Mouse (Mus musculus) lung, embryonic 15.5 days (tissue): ENCODE data around the gene Dnajc17. TPM values are rescaled to one million over a fixed set of nuclear protein-coding genes. Genes with fewer than 3 reads are reported as not detected.
A peak's percentile ranks its signal among the peaks of the same experiment; 100 is the strongest.

Source experiments
- ATAC-seq: fragments of 200-750 bp; cut with Nextera tagmentation; 2 replicates; pipeline ENCODE4 v1.8.0; 2017; ENCODE audit warnings: moderate number of reproducible peaks, borderline replicate concordance; ENCODE audit not compliant: low FRiP score, low TSS enrichment; ENCODE audit errors: extremely low read depth
- H3K27ac ChIP-seq: fragments of 300-500 bp; sonication (generic); 2 replicates; pipeline ENCODE4 v1.5.1; 2015; ENCODE audit warnings: moderate library complexity, mild to moderate bottlenecking, inconsistent platforms
- H3K27me3 ChIP-seq: fragments of 300-500 bp; sonication (generic); 2 replicates; pipeline ENCODE4 v1.6.1; 2015; ENCODE audit warnings: inconsistent platforms
- H3K36me3 ChIP-seq: fragments of 300-500 bp; sonication (generic); 2 replicates; pipeline ENCODE4 v1.6.1; 2015; ENCODE audit warnings: inconsistent platforms
- H3K4me1 ChIP-seq: fragments of 300-500 bp; sonication (generic); 2 replicates; pipeline ENCODE4 v1.6.1; 2015; ENCODE audit warnings: inconsistent platforms
- H3K4me2 ChIP-seq: fragments of 300-500 bp; sonication (generic); 2 replicates; pipeline ENCODE4 v1.6.1; 2015; ENCODE audit warnings: inconsistent platforms, mild to moderate bottlenecking, moderate library complexity
- H3K4me3 ChIP-seq: fragments of 300-500 bp; sonication (generic); 2 replicates; pipeline ENCODE4 v1.5.1; 2015; ENCODE audit warnings: mild to moderate bottlenecking, inconsistent platforms
- H3K9ac ChIP-seq: fragments of 300-500 bp; sonication (generic); 2 replicates; pipeline ENCODE4 v1.6.1; 2015; ENCODE audit warnings: inconsistent platforms
- H3K9me3 ChIP-seq: fragments of 300-500 bp; sonication (generic); 2 replicates; pipeline ENCODE4 v1.6.1; 2016; ENCODE audit warnings: inconsistent platforms
- WGBS: fragments of 180-500 bp; shearing (Covaris S2); methylation state at CpG from one replicate; pipeline ENCODE4 v1.1.7; 2015; 5-methylcytosine and 5-hydroxymethylcytosine counted together
- polyA plus RNA-seq: library from polyadenylated mRNA; unstranded; fragments of >200 nt; fragmentation: Nextera tagmentation; extraction: Ambion mirVana; gene quantifications from 2 replicates; pipeline ENCODE4 v1.2.1, GENCODE M21; 2015

The Dnajc17 gene
- polyA plus RNA-seq, 1 experiment from 2014 or later: 19.5 TPM

DNA sequence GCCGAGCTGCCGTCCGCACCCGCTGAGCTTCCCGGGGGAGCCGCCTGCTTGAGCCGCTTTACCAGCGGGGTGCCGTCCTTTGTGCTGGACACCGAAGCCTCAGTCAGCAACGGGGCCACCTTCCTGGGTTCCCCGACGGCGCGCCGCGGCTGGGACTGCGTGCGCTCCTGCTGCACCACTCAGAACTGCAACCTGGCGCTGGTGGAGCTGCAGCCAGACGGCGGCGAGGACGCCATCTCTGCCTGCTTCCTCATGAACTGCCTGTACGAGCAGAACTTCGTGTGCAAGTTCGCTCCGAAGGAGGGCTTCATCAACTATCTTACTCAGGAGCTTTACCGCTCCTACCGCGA, 29.3 kb upstream of the Dnajc17 start:
- Histone ChIP-seq H3K36me3 (no peaks in the 10 kb centered on the region), H3K9me3 (no peaks in the 10 kb centered on the region), H3K9ac (peak overlapping the region; percentile 42), H3K4me3 (peak overlapping the region; percentile 51), H3K4me2 (peak overlapping the region; percentile 82), H3K27ac (peak overlapping the region; percentile 71), H3K27me3 (peaks cover 49% of the 10 kb centered on the region), H3K4me1 (peaks cover 11% of the 10 kb centered on the region)
- WGBS: 2% methylated on average over 30 of the region's 31 CpGs
- ATAC-seq: peak; percentile 17; the same call in 1 of the 2 replicates

DNA sequence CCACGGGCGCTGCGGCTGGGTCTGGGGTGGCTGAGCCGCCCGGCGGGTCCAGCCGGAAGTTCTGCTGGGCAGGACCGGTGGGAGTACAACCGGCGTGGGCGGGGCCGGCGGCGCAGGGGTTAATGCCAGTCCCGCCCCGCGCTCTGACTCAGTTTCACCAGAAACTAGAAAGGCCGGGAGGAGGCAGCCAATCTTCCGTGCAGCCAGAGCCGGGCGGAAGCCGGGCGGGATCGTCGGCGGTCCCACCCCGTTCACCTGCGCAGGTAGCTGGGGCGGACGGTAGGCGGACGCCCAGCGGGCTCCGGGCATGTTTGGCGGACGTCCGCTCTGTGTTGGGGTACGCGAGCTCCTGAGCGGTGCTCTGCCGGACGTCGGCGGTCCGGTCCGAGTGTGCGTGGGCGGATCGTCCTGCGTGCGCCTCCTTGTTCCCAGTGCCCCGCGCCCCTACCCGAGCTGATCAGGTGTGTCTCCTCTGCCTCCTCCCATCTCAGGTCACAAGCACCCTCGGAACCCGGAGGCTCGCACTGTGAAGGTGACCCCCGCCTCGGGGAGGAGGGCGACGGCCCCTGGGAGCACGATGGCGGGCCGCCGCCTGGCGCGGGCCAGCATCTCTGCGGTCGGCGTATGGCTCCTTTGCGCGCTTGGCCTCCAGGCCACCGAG, 28.7 kb upstream of the Dnajc17 start, which contains the start of gene Spint1:
Gene Spint1 (plus strand): TSS at position 153 of the 661 bp plus-strand sequence.
- ATAC-seq: peak; percentile 73
- Histone ChIP-seq H3K4me2 (peak within 1 kb of the TSS; percentile 82), H3K27me3 (peaks cover 49% of the 10 kb centered on the region), H3K36me3 (no peaks in the 10 kb centered on the region), H3K4me1 (peaks cover 11% of the 10 kb centered on the region), H3K9me3 (no peaks in the 10 kb centered on the region), H3K9ac (peak within 1 kb of the TSS; percentile 42), H3K4me3 (peak within 1 kb of the TSS; percentile 51), H3K27ac (peak within 1 kb of the TSS; percentile 71)
- under 1% methylated on average over 71 of the region's 73 CpGs for WGBS

- Histone ChIP-seq H3K27me3 (peaks cover 49% of the 10 kb centered on the region), H3K27ac (peak overlapping the region; percentile 71), H3K4me1 (peaks cover 11% of the 10 kb centered on the region), H3K9ac (peak overlapping the region; percentile 42), H3K36me3 (no peaks in the 10 kb centered on the region), H3K9me3 (no peaks in the 10 kb centered on the region), H3K4me3 (peak overlapping the region; percentile 51), H3K4me2 (peak overlapping the region; percentile 82)
- 7% methylated on average over 25 of the region's 25 CpGs for WGBS
- no peak; the same call in 1 of the 2 replicates for ATAC-seq
These were observed 28.2 kb upstream of the Dnajc17 start for GRCm38 (mm10) chr2:119236682-119237209.

DNA sequence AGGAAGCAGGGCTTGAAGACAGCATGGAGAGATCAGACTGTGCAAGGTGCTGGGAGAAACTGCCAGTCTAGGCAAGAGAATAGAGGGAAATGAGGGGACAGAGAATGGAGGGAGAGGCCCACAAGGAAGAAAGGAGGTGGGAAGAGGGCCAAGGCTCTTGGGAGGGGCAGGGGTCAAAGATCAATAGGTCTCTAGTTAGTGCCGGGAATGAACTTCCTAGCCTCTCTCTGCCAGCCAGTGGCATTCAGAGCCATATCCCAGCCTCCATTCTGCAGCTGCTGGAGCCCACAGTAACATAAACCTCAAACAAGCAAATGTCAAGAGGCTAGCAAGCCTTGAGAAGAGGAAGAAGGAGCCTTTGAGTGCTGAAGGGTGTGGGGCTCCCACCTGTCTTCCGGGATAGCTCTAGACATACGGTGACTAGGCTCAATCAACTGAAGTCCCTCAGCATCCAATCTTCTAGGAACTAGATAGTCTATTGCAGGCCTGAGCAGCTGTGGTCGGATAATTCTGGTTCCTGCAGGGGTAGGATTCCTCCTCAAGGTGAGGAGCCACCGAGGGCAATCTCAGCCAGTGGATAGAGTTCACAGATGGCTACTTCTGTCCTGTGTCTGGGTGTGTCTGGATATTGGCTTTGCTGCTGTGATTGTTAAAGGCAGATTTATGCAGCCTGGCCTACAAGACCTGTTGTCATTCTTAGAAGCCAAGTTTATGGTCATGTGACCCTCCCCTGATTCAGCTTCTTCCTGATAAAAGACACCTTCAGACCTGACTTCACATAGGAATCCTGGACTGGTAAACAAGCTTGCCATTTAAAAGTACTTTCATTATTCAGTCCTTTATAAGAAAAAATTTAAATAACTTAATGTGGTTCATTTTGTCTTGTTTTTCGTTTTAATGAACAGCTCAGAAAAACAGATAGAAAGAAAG, 21.4 kb upstream of the Dnajc17 start, which contains the start of gene Ppp1r14d:
Gene Ppp1r14d (minus strand): TSS at position 132 of the 930 bp plus-strand sequence.
- no peak within 1 kb of the TSS for H3K9ac ChIP-seq
- H3K27me3 ChIP-seq: peaks cover 2% of the 10 kb centered on the region
- H3K9me3 ChIP-seq: no peaks in the 10 kb centered on the region
- WGBS: 63% methylated on average over 6 of the region's 6 CpGs
- H3K4me2 ChIP-seq: no peak within 1 kb of the TSS
- H3K36me3 ChIP-seq: no peaks in the 10 kb centered on the region
- ATAC-seq: no peak
- no peak within 1 kb of the TSS for H3K27ac ChIP-seq
- H3K4me1 ChIP-seq: no peaks in the 10 kb centered on the region
- no peak within 1 kb of the TSS for H3K4me3 ChIP-seq

DNA sequence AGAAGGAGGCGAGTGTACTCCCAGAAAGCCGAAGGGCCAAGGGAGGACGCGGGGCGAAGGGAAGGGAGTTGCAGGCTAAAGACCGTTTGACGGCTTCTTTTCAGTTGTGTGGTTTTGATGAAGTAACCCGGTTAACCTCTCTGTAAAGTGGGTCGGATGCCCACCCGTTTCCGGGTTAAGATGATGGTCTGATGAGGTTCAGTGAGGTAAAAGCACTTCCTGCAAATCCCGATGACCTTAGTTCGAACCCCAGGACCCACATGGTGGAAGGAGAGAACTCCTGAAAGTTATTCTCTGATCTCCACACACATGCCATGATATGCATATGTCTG, 547 bp upstream of the Dnajc17 start:
- Histone ChIP-seq H3K9me3 (no peaks in the 10 kb centered on the region), H3K4me2 (peak overlapping the region; percentile 61), H3K27ac (peak overlapping the region; percentile 66; the same call in 1 of the 2 replicates), H3K9ac (peak overlapping the region; percentile 74), H3K36me3 (peaks cover 23% of the 10 kb centered on the region), H3K4me3 (peak overlapping the region; percentile 69), H3K27me3 (no peaks in the 10 kb centered on the region), H3K4me1 (peaks cover 10% of the 10 kb centered on the region; the same call in 1 of the 2 replicates)
- WGBS: under 1% methylated on average over 13 of the region's 13 CpGs
- ATAC-seq: peak; percentile 1; the same call in 1 of the 2 replicates

GRCm38 (mm10) chr2:119207961-119208343, 643 bp downstream of the Dnajc17 start:
- 16% methylated on average over 6 of the region's 6 CpGs for WGBS
- H3K9me3 ChIP-seq: no peaks in the 10 kb centered on the region
- H3K4me3 ChIP-seq: peak overlapping the region; percentile 69
- peak overlapping the region; percentile 61 for H3K4me2 ChIP-seq
- ATAC-seq: no peak
- peaks cover 14% of the 10 kb centered on the region; the same call in 1 of the 2 replicates for H3K4me1 ChIP-seq
- H3K27me3 ChIP-seq: no peaks in the 10 kb centered on the region
- H3K36me3 ChIP-seq: peaks cover 23% of the 10 kb centered on the region
- peak overlapping the region; percentile 93 for H3K27ac ChIP-seq
- H3K9ac ChIP-seq: peak overlapping the region; percentile 71

GRCm38 (mm10) chr2:119203871-119204460, 4.6 kb downstream of the Dnajc17 start:
- Histone ChIP-seq H3K27ac (0 out of 2 replicates have a peak overlapping the region, but pooled peaks have one; percentile 9), H3K4me2 (no peak overlapping the region), H3K9me3 (no peaks in the 10 kb centered on the region), H3K4me1 (peaks cover 14% of the 10 kb centered on the region; the same call in 1 of the 2 replicates), H3K4me3 (no peak overlapping the region), H3K9ac (no peak overlapping the region), H3K27me3 (no peaks in the 10 kb centered on the region), H3K36me3 (no peaks in the 10 kb centered on the region)
- 72% methylated on average over 4 of the region's 4 CpGs for WGBS
- ATAC-seq: no peak

DNA sequence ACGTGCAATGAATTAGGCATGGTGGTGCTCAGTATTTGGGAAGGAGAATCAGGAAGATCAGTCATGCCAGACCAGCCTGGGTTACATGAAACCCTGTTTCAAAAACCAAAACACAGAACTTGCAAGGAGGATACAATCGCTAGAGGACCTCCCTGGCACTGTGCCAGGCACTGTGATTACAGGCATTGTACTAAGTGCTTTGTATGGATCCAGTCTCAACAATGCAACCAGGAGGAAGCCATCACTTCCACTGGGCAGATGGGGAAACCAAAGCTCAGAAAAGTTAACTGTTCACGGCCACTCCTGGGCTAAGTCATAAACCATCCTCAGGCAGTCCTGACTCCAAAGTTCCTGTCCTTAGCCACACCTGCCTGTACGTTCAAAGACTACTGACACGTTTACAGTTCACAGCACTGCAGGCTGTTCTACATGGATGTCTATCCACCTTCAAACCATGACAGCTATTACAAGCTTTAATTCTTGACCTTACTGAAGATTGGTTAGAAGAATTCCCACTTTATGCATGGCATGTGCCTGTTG, 5.6 kb downstream of the Dnajc17 start:
- no peaks in the 10 kb centered on the region for H3K36me3 ChIP-seq
- 48% methylated on average over 5 of the region's 5 CpGs for WGBS
- H3K27me3 ChIP-seq: no peaks in the 10 kb centered on the region
- H3K9ac ChIP-seq: no peak overlapping the region
- H3K4me3 ChIP-seq: no peak overlapping the region
- peaks cover 14% of the 10 kb centered on the region; the same call in 1 of the 2 replicates for H3K4me1 ChIP-seq
- ATAC-seq: no peak
- no peaks in the 10 kb centered on the region for H3K9me3 ChIP-seq
- no peak overlapping the region for H3K4me2 ChIP-seq
- H3K27ac ChIP-seq: 0 out of 2 replicates have a peak overlapping the region, but pooled peaks have one; percentile 9

DNA sequence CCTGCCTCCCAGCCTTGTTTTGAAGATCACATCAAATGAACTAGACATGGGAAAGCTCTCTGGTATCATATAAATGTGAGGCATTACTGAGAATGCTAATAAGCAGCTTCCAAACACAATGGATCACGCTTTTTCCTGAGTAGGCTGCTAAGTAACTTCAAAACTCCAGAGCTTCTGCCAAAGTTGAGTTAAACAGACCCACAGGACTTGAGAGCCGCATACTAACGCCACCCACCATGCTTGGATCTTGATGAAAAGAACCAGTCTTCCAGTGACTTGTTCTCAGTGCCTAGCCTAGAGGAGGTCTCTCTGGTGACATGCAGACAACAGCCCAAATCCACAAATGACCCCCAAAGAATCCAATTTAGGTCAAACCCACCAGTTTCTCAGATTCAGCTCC, 9.7 kb downstream of the Dnajc17 start:
- Histone ChIP-seq H3K4me3 (no peak overlapping the region), H3K4me2 (no peak overlapping the region), H3K4me1 (0 out of 2 replicates have a peak, but pooled peaks cover 7% of the 10 kb centered on the region), H3K36me3 (no peaks in the 10 kb centered on the region), H3K27me3 (no peaks in the 10 kb centered on the region), H3K27ac (no peak overlapping the region), H3K9ac (no peak overlapping the region), H3K9me3 (no peaks in the 10 kb centered on the region)
- 67% methylated on average over 3 of the region's 3 CpGs for WGBS
- ATAC-seq: no peak

- ATAC-seq: no peak
- Histone ChIP-seq H3K4me3 (no peak overlapping the region), H3K27ac (no peak overlapping the region), H3K27me3 (no peaks in the 10 kb centered on the region), H3K4me2 (no peak overlapping the region), H3K9me3 (no peaks in the 10 kb centered on the region), H3K4me1 (0 out of 2 replicates have a peak, but pooled peaks cover 4% of the 10 kb centered on the region), H3K9ac (no peak overlapping the region), H3K36me3 (no peaks in the 10 kb centered on the region)
- WGBS: 33% methylated on average over 1 of the region's 1 CpGs
These were observed 10.5 kb downstream of the Dnajc17 start for GRCm38 (mm10) chr2:119198049-119198448.

DNA sequence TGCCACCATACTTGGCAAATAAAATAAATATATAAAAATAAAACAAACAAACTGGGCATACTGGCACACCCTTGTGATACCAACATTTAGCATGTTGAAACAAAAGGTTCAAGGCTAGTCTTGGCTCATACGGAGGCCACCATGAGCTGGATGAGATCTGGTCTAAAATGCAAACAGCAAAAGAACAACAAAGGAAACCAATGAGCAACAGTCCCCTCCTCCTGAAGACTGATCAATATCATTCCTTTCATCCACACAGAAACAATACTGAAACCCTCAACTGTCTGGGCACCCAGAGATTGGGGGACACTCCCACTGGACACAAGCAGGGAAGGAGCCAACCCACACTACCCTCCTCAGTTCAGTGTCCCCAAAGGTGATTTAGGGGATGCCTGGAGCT, 11.1 kb downstream of the Dnajc17 start:
- H3K36me3 ChIP-seq: no peaks in the 10 kb centered on the region
- H3K4me3 ChIP-seq: no peak overlapping the region
- H3K27ac ChIP-seq: no peak overlapping the region
- H3K4me2 ChIP-seq: no peak overlapping the region
- H3K9me3 ChIP-seq: no peaks in the 10 kb centered on the region
- 63% methylated on average over 1 of the region's 1 CpGs for WGBS
- no peaks in the 10 kb centered on the region for H3K4me1 ChIP-seq
- no peaks in the 10 kb centered on the region for H3K27me3 ChIP-seq
- no peak for ATAC-seq
- H3K9ac ChIP-seq: no peak overlapping the region
